Mouse (Mus musculus): Measurements from ENCODE around the gene Oit1. TPM values are rescaled to one million over a fixed set of nuclear protein-coding genes. Genes with fewer than 3 reads are reported as not detected.

The Oit1 gene
- polyA plus RNA-seq, 1 experiment from 2014 or later = not detected

GRCm38 (mm10) chr14:8369394-8369793 lies 9.2 kb downstream of the Oit1 start:
- ATAC-seq = no peak
- 91% methylated on average over 4 of the region's 4 CpGs for WGBS
- Histone ChIP-seq H3K4me1 (ENCODE audit: control insufficient read depth, insufficient read depth, low read length) (peaks cover 9% of the 10 kb centered on the region; the same call in 1 of the 2 replicates), H3K4me3 (ENCODE audit: low read depth, low read length) (no peak overlapping the region), H3K9me3 (replicated peaks; ENCODE audit: control insufficient read depth, low read length, poor library complexity, severe bottlenecking) (no peaks in the 10 kb centered on the region), H3K9ac (ENCODE audit: low read depth, low read length) (no peak overlapping the region), H3K4me2 (ENCODE audit: low read length) (no peak overlapping the region), H3K36me3 (ENCODE audit: control insufficient read depth, insufficient read depth, low read length) (no peaks in the 10 kb centered on the region), H3K27me3 (ENCODE audit: control insufficient read depth, insufficient read depth, low read depth, low read length) (no peaks in the 10 kb centered on the region), H3K27ac (ENCODE audit: low read length) (no peak overlapping the region)

- Histone ChIP-seq H3K4me1 (ENCODE audit: control insufficient read depth, insufficient read depth, low read length) (peaks cover 9% of the 10 kb centered on the region; the same call in 1 of the 2 replicates), H3K27ac (ENCODE audit: low read length) (no peak overlapping the region), H3K27me3 (ENCODE audit: control insufficient read depth, insufficient read depth, low read depth, low read length) (no peaks in the 10 kb centered on the region), H3K9ac (ENCODE audit: low read depth, low read length) (no peak overlapping the region), H3K36me3 (ENCODE audit: control insufficient read depth, insufficient read depth, low read length) (no peaks in the 10 kb centered on the region), H3K9me3 (replicated peaks; ENCODE audit: control insufficient read depth, low read length, poor library complexity, severe bottlenecking) (no peaks in the 10 kb centered on the region), H3K4me2 (ENCODE audit: low read length) (no peak overlapping the region), H3K4me3 (ENCODE audit: low read depth, low read length) (no peak overlapping the region)
- 95% methylated on average over 1 of the region's 1 CpGs for WGBS
- no peak for ATAC-seq
Measured at GRCm38 (mm10) chr14:8368900-8369299, 9.7 kb downstream of the Oit1 start.

GRCm38 (mm10) chr14:8367727-8368520 lies 10.6 kb downstream of the Oit1 start:
- WGBS = 43% methylated on average over 4 of the region's 4 CpGs
- no peaks in the 10 kb centered on the region for H3K9me3 ChIP-seq (replicated peaks; ENCODE audit: control insufficient read depth, low read length, poor library complexity, severe bottlenecking)
- no peak overlapping the region for H3K4me3 ChIP-seq (ENCODE audit: low read depth, low read length)
- H3K27me3 ChIP-seq (ENCODE audit: control insufficient read depth, insufficient read depth, low read depth, low read length) = no peaks in the 10 kb centered on the region
- no peaks in the 10 kb centered on the region for H3K36me3 ChIP-seq (ENCODE audit: control insufficient read depth, insufficient read depth, low read length)
- H3K9ac ChIP-seq (ENCODE audit: low read depth, low read length) = no peak overlapping the region
- no peak overlapping the region for H3K27ac ChIP-seq (ENCODE audit: low read length)
- 0 out of 2 replicates have a peak, but pooled peaks have one; percentile 34 for ATAC-seq
- no peak overlapping the region for H3K4me2 ChIP-seq (ENCODE audit: low read length)
- peaks cover 9% of the 10 kb centered on the region; the same call in 1 of the 2 replicates for H3K4me1 ChIP-seq (ENCODE audit: control insufficient read depth, insufficient read depth, low read length)

- WGBS = 0% methylated on average over 1 of the region's 1 CpGs
- no peaks in the 10 kb centered on the region for H3K9me3 ChIP-seq (replicated peaks; ENCODE audit: control insufficient read depth, low read length, poor library complexity, severe bottlenecking)
- H3K27ac ChIP-seq (ENCODE audit: low read length) = no peak overlapping the region
- H3K4me1 ChIP-seq (ENCODE audit: control insufficient read depth, insufficient read depth, low read length) = peaks cover 9% of the 10 kb centered on the region; the same call in 1 of the 2 replicates
- no peak overlapping the region for H3K9ac ChIP-seq (ENCODE audit: low read depth, low read length)
- H3K4me2 ChIP-seq (ENCODE audit: low read length) = no peak overlapping the region
- no peak overlapping the region for H3K4me3 ChIP-seq (ENCODE audit: low read depth, low read length)
- H3K27me3 ChIP-seq (ENCODE audit: control insufficient read depth, insufficient read depth, low read depth, low read length) = no peaks in the 10 kb centered on the region
- no peak for ATAC-seq
- no peaks in the 10 kb centered on the region for H3K36me3 ChIP-seq (ENCODE audit: control insufficient read depth, insufficient read depth, low read length)
Measured at GRCm38 (mm10) chr14:8367121-8367520, 11.4 kb downstream of the Oit1 start.

GRCm38 (mm10) chr14:8365833-8366232 lies 12.7 kb downstream of the Oit1 start:
- Histone ChIP-seq H3K36me3 (ENCODE audit: control insufficient read depth, insufficient read depth, low read length) (no peaks in the 10 kb centered on the region), H3K27ac (ENCODE audit: low read length) (no peak overlapping the region), H3K4me3 (ENCODE audit: low read depth, low read length) (no peak overlapping the region), H3K27me3 (ENCODE audit: control insufficient read depth, insufficient read depth, low read depth, low read length) (no peaks in the 10 kb centered on the region), H3K9me3 (replicated peaks; ENCODE audit: control insufficient read depth, low read length, poor library complexity, severe bottlenecking) (no peaks in the 10 kb centered on the region), H3K4me1 (ENCODE audit: control insufficient read depth, insufficient read depth, low read length) (peaks cover 9% of the 10 kb centered on the region; the same call in 1 of the 2 replicates), H3K4me2 (ENCODE audit: low read length) (no peak overlapping the region), H3K9ac (ENCODE audit: low read depth, low read length) (no peak overlapping the region)
- no peak for ATAC-seq
- 74% methylated on average over 6 of the region's 6 CpGs for WGBS

- Histone ChIP-seq H3K36me3 (ENCODE audit: control insufficient read depth, insufficient read depth, low read length) (no peaks in the 10 kb centered on the region), H3K27ac (ENCODE audit: low read length) (no peak overlapping the region), H3K9me3 (replicated peaks; ENCODE audit: control insufficient read depth, low read length, poor library complexity, severe bottlenecking) (no peaks in the 10 kb centered on the region), H3K27me3 (ENCODE audit: control insufficient read depth, insufficient read depth, low read depth, low read length) (no peaks in the 10 kb centered on the region), H3K9ac (ENCODE audit: low read depth, low read length) (no peak overlapping the region), H3K4me1 (ENCODE audit: control insufficient read depth, insufficient read depth, low read length) (no peaks in the 10 kb centered on the region), H3K4me3 (ENCODE audit: low read depth, low read length) (no peak overlapping the region), H3K4me2 (ENCODE audit: low read length) (no peak overlapping the region)
- WGBS = 82% methylated on average over 9 of the region's 9 CpGs
- ATAC-seq = peak; percentile 40; the same call in 1 of the 2 replicates
Measured at GRCm38 (mm10) chr14:8356836-8357235, 21.7 kb downstream of the Oit1 start.

- 39% methylated on average over 6 of the region's 6 CpGs for WGBS
- H3K4me2 ChIP-seq (ENCODE audit: low read length) = no peak overlapping the region
- no peaks in the 10 kb centered on the region for H3K9me3 ChIP-seq (replicated peaks; ENCODE audit: control insufficient read depth, low read length, poor library complexity, severe bottlenecking)
- no peak overlapping the region for H3K4me3 ChIP-seq (ENCODE audit: low read depth, low read length)
- H3K9ac ChIP-seq (ENCODE audit: low read depth, low read length) = no peak overlapping the region
- no peak overlapping the region for H3K27ac ChIP-seq (ENCODE audit: low read length)
- H3K4me1 ChIP-seq (ENCODE audit: control insufficient read depth, insufficient read depth, low read length) = no peaks in the 10 kb centered on the region
- no peaks in the 10 kb centered on the region for H3K36me3 ChIP-seq (ENCODE audit: control insufficient read depth, insufficient read depth, low read length)
- H3K27me3 ChIP-seq (ENCODE audit: control insufficient read depth, insufficient read depth, low read depth, low read length) = no peaks in the 10 kb centered on the region
- peak; percentile 79 for ATAC-seq
Measured at GRCm38 (mm10) chr14:8355999-8356501, 22.5 kb downstream of the Oit1 start.

- Histone ChIP-seq H3K27ac (ENCODE audit: low read length) (no peak overlapping the region), H3K4me3 (ENCODE audit: low read depth, low read length) (no peak overlapping the region), H3K9me3 (replicated peaks; ENCODE audit: control insufficient read depth, low read length, poor library complexity, severe bottlenecking) (no peaks in the 10 kb centered on the region), H3K36me3 (ENCODE audit: control insufficient read depth, insufficient read depth, low read length) (no peaks in the 10 kb centered on the region), H3K4me2 (ENCODE audit: low read length) (no peak overlapping the region), H3K4me1 (ENCODE audit: control insufficient read depth, insufficient read depth, low read length) (no peaks in the 10 kb centered on the region), H3K9ac (ENCODE audit: low read depth, low read length) (no peak overlapping the region), H3K27me3 (ENCODE audit: control insufficient read depth, insufficient read depth, low read depth, low read length) (no peaks in the 10 kb centered on the region)
- ATAC-seq = no peak
- 80% methylated on average over 9 of the region's 9 CpGs for WGBS
Measured at GRCm38 (mm10) chr14:8348927-8349326, 29.6 kb downstream of the Oit1 start.

- no peaks in the 10 kb centered on the region for H3K36me3 ChIP-seq (ENCODE audit: control insufficient read depth, insufficient read depth, low read length)
- H3K9me3 ChIP-seq (replicated peaks; ENCODE audit: control insufficient read depth, low read length, poor library complexity, severe bottlenecking) = no peaks in the 10 kb centered on the region
- no peaks in the 10 kb centered on the region for H3K27me3 ChIP-seq (ENCODE audit: control insufficient read depth, insufficient read depth, low read depth, low read length)
- no peak overlapping the region for H3K27ac ChIP-seq (ENCODE audit: low read length)
- H3K4me3 ChIP-seq (ENCODE audit: low read depth, low read length) = no peak overlapping the region
- H3K9ac ChIP-seq (ENCODE audit: low read depth, low read length) = no peak overlapping the region
- peak; percentile 44 for ATAC-seq
- H3K4me1 ChIP-seq (ENCODE audit: control insufficient read depth, insufficient read depth, low read length) = no peaks in the 10 kb centered on the region
- 21% methylated on average over 7 of the region's 7 CpGs for WGBS
- no peak overlapping the region for H3K4me2 ChIP-seq (ENCODE audit: low read length)
Measured at GRCm38 (mm10) chr14:8346255-8346997, 32.1 kb downstream of the Oit1 start.
